ENCODE assay signal across 18 mouse cellular contexts in genomic region chr14:36932638-36933382, GRCm38 (mm10). TPM values are rescaled to one million over a fixed set of nuclear protein-coding genes. Genes with fewer than 3 reads are reported as not detected.
DNase-seq lines count a peak whose midpoint lies in the region; ATAC-seq lines count a peak whose summit lies in the region.
"Had no signal": no experiment of that assay in that cellular context is flagged by ENCODE, and none has a peak within 500 bp of the region (broad histone marks: within the 10 kb centered on the region; RNA-seq: fewer than 3 reads in every experiment).

No protein-coding gene starts in this region.

- H3K9me3 ChIP-seq in kidney, embryonic 14.5 days (ENCODE audit: control insufficient read depth, low read length), result no peaks in the 10 kb centered on the region
- H3K9me3 ChIP-seq: hindbrain, embryonic 15.5 days; limb, embryonic 10.5 days; liver, embryonic 13.5 days had no signal

- H3K9ac ChIP-seq in kidney, embryonic 14.5 days (ENCODE audit: low read depth, low read length), result no peak overlapping the region
- H3K9ac ChIP-seq: hindbrain, embryonic 15.5 days; liver, embryonic 13.5 days had no signal

- H3K36me3 ChIP-seq in kidney, embryonic 14.5 days (ENCODE audit: control insufficient read depth, insufficient read depth, low read length), result peaks cover 3% of the 10 kb centered on the region; the same call in 1 of the 2 replicates
- H3K36me3 ChIP-seq: liver, embryonic 13.5 days had no signal

- ATAC-seq in kidney, embryonic 14.5 days (ENCODE audit: low FRiP score, low TSS enrichment), result no peak; the same call in 1 of the 2 replicates
- peak; percentile 44; the same call in 1 of the 2 replicates for ATAC-seq in granulocyte monocyte progenitor cell, adult 5-6 weeks (replicated peaks; ENCODE audit: poor library complexity, severe bottlenecking)
- 0 out of 2 replicates have a peak, but pooled peaks have one; percentile 34 for ATAC-seq in megakaryocyte progenitor cell, adult 5-6 weeks (replicated peaks; ENCODE audit: poor library complexity)
- ATAC-seq in cerebellum, adult (ENCODE audit: insufficient number of reproducible peaks, low FRiP score, low TSS enrichment), result no peak
- ATAC-seq: forebrain, embryonic 16.5 days had no signal

- H3K27me3 ChIP-seq in kidney, embryonic 14.5 days (ENCODE audit: control insufficient read depth, insufficient read depth, low read length), result no peaks in the 10 kb centered on the region
- H3K27me3 ChIP-seq: hindbrain, embryonic 15.5 days; liver, embryonic 13.5 days had no signal

- H3K4me1 ChIP-seq in kidney, embryonic 14.5 days (ENCODE audit: control insufficient read depth, insufficient read depth, low read length), result no peaks in the 10 kb centered on the region
- H3K4me1 ChIP-seq: hindbrain, embryonic 15.5 days; limb, embryonic 10.5 days; liver, embryonic 13.5 days had no signal

- peak overlapping the region; percentile 3; the same call in 1 of the 2 replicates for H3K27ac ChIP-seq in kidney, embryonic 14.5 days (ENCODE audit: low read depth, low read length)
- H3K27ac ChIP-seq: gastrocnemius, adult 2 months; hindbrain, embryonic 15.5 days; limb, embryonic 10.5 days; liver, embryonic 13.5 days had no signal

- DNase-seq in kidney, postnatal 25 days, result no peak
- DNase-seq in 416B (ENCODE audit: low read depth), result peak; percentile 62
- no peak for DNase-seq in cerebellum, postnatal 14 days
- DNase-seq in left cerebral cortex, adult 8-10 months (ENCODE audit: low spot score in 2 of 2), result no peak
- DNase-seq: cerebellum, adult 18-20 months; gastrocnemius, adult 2 months; heart, postnatal 10 days; kidney, postnatal 14 days; liver, embryonic 13.5 days; thymus, postnatal 36 days had no signal

- no peak overlapping the region for H3K4me2 ChIP-seq in kidney, embryonic 14.5 days (replicated peaks; ENCODE audit: low read depth, low read length)
- H3K4me2 ChIP-seq: hindbrain, embryonic 15.5 days; liver, embryonic 13.5 days had no signal

- WGBS in kidney, embryonic 14.5 days, result 61% methylated on average over 10 of the region's 10 CpGs

- no peak overlapping the region for H3K4me3 ChIP-seq in kidney, embryonic 14.5 days (ENCODE audit: low read length)
- H3K4me3 ChIP-seq: erythroblast, embryonic 14.5 days; gastrocnemius, adult 2 months; hindbrain, embryonic 15.5 days; limb, embryonic 10.5 days; liver, embryonic 13.5 days had no signal

RNA-seq across cellular contexts. Expression of gene Ccser2, which starts 35.8 kb away (rescaled TPM):
- 25.1 and 35.3 TPM in 2 replicates for polyA plus RNA-seq in kidney, embryonic 14.5 days (2014; fragmentation: Nextera tagmentation; extraction: Ambion mirVana)
- 4.3 and 10.5 TPM in 2 replicates for total RNA-seq in granulocyte monocyte progenitor cell, adult 5-6 weeks (2014; fragmentation: Nextera tagmentation)
- total RNA-seq in granulocyte monocyte progenitor cell, adult 5-6 weeks (2017), result 7.6 and 9.6 TPM in 2 replicates
- total RNA-seq in megakaryocyte progenitor cell, adult 5-6 weeks (2015), result 9.6 and 10.4 TPM in 2 replicates
- total RNA-seq in megakaryocyte progenitor cell, adult 5-6 weeks (2017), result 5.6 and 12.3 TPM in 2 replicates
- 10 to 100 TPM; 76.5 to 96.8 (median 91.4) TPM for total RNA-seq in left cerebral cortex, adult 8-10 months (2022)

Comparison
In these comparisons a context has a peak if more than half of its experiments do, and no peak if none do; other contexts are left out.
1. ATAC-seq: peak in granulocyte monocyte progenitor cell, adult 5-6 weeks (single experiment) and megakaryocyte progenitor cell, adult 5-6 weeks (single experiment); none in kidney, embryonic 14.5 days (single experiment) and cerebellum, adult (single experiment).
2. RNA of gene Ccser2, which starts 35.8 kb away (total RNA-seq): 76.5 to 96.8 TPM in left cerebral cortex, adult 8-10 months; 5.6 to 12.3 TPM in megakaryocyte progenitor cell, adult 5-6 weeks and 4.3 to 10.5 TPM in granulocyte monocyte progenitor cell, adult 5-6 weeks; every median in the first group is over 4 times any median in the second.